Mouse (Mus musculus) NIH3T3 (cell line): Measurements from ENCODE around the gene Fam129b.
A peak's percentile ranks its signal among the peaks of the same experiment; 100 is the strongest.

Experiments used
- DNase-seq: peaks from one replicate; pipeline ENCODE4 v3.0.0-alpha.2; 2012; ENCODE audit warnings: low read depth

Gene Fam129b

DNA sequence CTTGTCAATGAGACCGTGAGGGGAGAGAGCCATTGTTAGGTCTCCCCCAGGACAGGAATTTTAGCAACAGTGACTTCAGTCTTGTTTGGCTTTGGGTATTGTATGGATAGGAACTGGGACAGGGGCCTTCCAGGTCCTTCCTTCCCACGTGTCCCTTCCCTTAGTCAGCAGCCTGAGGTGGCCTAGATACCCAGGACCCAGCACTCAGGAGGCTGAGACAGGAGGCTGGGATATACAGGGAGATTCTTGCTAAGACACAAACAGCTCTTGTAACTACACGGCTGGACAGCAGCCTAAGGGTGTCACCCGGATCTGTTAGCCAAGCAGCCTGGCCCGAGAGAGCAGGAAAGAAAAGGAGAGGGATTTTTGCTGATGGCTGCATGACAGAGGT lies 16.3 kb upstream of the Fam129b start:
- no peak for DNase-seq

DNA sequence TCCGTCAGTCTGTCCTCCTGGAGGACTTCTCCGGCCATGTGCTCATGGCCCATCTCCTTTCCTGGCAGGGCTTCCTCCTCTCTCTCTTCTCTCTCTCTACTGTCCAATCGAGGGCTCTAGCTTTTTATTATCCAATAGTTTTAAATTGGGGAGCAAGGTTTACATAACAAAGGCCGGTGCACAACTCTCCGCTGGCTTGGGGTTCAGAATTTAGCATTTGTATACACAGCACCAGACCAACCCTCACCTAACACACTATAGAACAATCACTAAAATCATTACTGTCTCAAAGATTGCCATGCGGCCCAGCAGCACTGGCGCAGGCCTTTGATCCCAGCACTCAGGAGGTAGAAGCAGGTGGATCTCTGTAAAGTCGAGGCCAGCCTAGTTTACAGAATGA lies 15.1 kb upstream of the Fam129b start:
- no peak for DNase-seq

DNA sequence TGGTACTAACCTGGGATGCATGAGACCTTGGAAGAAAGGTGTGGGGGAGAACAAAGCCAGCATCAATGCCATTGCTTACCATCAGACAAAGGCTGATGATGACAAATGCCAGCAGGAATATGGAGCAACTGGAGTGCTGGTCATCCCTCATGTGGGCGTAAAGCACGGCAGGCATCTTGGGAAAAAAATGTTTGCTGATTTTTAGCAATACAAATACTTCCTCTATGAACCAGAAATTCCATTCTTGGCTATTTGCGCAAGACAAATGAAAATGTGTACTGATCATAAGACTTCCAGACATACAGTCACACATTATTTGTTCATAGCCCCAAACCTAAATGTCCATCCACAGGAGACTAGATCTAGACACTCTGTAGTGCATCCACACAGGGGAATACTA lies 12.6 kb upstream of the Fam129b start:
- peak; percentile 62 for DNase-seq

DNA sequence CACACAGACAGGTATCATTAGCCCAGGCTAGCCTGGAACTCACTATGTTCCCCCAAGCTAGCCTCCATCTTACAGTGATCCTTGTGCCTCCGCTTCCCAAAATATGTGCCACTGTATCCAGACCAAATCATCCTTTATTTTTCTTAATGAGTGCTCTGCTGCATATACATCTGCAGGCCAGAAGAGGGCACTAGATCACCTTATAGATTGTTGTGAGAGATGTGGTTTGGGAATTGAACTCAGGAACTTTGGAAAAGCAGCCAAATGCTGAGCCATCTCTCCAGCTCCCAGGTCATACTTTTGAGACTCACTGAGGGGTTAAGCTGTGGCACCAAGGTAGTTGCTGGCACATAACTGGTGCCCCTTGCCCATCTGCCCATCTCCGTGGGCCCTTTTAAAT lies 11.2 kb upstream of the Fam129b start:
- DNase-seq = peak; percentile 87

DNA sequence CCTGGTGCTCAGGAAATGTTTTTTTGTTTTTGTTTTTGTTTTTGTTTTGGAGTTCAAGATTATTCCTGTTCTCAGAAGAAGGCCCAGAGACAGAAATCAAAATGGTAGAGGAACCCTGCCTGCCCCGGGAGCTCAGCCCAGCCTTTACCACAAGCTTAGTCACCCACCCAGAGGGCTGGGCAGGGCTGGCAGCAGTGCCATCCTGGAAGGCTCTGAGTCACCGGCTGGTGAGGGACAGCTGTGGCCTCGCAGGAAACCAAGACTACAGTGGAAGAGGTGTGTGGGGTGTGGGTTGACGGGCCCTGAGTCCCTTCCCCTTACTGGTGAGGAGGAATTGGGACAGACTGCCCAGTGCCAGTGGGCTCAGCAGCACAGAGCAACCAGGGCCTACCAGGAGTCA lies 8.6 kb upstream of the Fam129b start:
- DNase-seq = peak; percentile 80

DNA sequence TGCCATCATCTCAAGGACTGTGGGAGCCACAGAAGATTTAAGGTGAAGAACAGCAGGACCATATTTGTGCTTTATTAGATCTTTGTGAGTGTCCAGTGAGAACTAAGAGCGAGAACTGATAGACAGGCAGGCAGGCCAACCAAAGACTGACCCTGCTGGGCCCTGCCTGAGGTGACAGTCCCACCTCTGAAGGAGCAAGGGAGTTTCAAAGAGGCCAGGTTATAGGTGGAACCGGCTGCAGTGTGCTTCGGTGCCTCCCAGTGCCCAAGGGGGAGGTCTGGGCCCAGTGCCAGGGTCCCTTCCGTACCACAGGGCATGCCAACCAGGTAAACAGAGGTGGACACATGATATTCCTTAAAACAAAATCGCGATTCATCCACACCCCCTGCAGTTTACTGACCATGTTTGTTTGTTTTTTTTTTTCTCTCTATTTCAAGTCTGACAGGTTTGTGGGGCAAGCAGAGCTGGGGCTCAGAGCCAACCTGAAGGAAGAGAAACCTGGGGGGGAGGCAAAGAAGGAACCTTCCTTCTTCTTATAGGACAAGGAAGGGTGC lies 6.1 kb upstream of the Fam129b start:
- no peak for DNase-seq

DNA sequence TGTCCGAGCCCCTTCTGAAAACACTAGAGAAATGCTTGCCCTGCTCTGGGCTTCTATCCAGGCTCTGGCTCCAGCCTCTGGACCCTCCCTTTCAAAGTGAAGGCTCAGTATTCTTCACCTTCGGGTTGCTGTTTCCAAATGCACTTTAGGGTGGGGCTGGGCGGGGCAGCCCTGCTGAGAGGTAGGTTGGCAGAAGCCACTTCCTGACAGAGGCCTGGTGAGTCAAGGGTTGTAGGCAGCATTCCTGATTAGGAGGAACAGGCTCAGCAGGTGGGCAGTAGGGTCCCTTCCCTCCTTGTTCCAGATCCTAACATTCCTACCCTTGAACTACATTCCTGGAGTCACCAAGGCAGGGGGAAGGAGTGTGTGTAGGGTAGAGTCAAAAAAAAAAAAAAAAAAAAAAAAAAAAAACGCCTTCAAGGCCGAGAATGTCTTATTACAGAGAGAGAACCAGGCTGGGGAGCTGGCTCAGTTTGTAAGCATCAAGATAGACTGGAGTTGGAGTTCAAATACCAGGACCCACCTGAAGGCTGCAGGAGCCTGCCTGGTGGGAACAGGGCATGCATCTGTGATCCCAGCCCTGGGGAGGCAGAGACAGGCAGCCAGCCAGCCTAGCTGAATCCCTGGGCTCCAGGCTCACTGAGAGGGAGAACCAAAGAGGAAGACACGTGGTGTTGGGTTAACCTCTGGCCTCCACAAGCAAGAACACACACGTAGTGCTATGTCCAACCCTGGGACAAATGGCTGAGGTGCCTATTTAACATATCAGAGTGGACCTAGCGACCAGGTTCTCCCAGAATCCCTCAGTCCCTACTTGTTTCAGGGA lies 5.4 kb upstream of the Fam129b start:
- DNase-seq = peak; percentile 34

DNA sequence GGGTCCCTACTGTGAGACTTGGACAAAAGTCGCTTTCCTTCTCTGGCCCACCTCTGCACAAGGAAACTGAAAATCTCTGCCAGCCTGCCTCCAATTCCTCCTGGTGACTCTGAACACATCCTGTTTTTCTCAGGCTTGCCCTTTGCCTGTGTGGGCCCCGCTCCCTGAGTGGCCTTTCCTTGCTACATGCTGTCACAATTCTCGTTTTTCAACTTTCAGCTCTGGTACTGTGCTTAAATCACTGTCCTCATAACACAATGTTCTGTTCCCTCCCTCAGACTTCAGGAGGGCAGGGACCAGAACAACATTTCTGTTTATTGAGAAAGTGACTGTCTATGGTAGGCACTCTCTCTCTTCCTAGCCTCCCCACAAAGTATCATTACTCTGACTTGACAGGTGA lies 1.8 kb upstream of the Fam129b start:
- no peak for DNase-seq

DNA sequence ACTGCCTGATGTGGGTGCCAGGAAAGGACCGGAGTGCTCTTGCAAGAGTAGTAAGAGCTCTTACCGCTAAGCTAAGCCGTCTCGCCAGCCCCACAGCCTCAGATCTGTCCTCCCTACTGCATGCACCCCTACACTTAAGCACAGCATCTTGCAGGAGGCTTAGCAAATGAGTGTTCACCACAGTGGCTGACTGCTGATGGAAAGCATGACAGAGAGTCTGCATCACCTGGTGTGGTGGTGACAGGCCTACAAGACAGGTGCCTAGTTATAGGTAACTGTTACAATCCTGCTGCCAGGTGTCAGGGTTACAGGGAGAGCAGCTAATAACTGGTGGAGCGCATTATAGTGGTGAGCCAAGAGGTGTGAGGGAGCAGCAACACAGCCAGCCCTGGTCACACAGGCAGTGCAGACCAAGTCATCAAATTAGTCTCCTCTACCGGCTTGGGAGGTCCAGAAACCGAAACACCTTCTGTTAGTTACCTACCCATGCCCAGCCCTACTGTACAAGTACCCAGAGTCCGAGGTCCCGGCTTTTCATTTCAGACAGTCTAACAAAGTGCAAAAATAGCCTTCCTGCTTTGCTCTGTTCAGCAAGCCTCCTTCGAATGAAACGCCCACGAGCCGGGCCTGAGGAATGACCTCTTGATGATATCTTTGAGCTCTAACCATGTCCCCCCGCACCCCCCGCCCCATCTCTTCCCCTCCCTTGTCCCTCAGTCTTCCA lies 801 bp upstream of the Fam129b start:
- peak; percentile 63 for DNase-seq

DNA sequence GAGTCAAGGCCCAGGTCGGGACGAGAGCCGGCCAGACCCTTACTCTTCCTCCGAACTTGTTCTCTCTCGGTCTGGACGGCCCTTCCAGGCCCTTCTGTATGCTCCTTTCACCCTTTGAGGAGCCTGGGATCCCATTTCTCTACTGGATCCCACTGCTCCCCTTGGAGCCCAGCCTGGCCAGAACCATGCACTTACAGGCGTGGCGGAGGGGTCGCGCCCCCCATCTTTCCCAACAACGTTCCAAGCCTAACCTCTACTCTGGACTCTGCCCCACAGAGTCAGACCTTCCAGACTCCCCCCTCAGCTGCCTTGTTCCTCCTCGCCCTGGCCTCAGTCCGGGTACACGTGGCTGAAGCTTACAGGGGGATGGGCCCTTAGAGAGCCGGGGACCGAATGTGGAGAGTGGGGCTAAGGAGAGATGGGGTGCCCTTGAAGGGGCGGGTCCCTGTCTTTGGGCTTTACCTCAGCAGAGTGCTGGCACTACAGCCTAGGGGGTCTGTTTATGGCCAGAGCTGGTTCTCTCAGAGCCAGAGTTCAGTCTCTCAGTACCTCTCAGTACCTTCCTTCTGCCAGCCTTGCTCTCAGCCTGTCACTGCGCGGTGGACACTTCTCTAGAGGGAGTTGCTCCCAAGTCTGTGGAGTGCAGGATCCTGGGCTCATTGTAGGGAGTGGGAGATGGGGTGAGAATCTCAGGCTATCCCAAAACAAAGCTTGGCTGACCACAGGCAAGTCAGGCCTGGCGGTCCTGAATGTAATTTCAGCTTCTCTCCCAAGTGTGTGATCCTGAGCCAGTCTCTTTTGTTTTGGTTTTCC lies 782 bp downstream of the Fam129b start:
- DNase-seq = peak; percentile 52

DNA sequence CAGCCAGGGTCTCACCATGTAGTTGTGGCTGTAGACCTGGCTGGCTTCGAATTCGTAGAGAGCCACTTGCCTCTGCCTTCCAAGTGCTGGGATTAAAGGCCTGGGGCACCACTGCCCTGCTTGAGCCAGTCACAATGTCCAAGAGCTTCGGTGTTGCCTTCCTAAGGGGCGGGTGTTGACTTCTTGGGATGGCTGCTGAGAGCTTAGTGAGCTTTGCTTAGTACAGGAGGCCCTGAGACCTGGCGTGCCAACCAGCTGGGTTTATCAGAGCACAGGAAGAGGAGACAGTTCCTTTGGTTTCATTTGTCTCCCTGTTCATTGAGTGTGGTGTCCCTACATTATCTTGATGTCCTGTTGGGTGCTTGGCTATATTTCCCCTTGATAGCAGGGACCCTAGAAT lies 1.4 kb downstream of the Fam129b start:
- DNase-seq = no peak

DNA sequence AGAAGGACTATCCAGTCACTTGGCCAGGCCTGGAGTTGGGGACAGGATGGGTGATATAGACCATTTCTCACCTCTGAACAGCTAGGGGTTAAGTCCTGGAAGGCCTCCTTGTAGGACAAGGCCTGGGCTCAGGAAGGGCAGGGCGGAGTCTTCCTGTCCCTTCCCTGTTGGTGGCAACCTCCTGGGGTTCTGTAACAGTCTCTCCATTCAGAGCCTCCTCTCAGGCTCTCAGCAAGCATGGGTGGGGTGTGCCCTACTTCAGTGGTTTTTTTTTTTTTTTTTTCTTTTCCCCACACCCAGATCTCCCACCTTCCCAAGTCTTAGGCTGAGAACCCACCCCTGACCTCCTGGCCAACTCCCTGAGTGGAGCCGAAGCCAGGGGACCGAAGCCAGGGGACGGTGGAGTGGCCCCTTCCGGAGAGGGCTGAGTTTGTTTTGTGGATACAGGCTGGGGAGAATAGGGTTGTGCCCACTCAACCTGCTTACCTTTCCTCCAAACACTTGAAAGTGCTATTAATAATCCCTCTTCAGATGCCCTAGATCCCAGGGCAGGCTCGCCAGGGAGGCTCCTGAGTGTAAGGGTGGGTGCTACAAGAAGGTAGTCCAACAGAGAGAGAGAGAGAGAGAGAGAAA lies 2.0 kb downstream of the Fam129b start:
- DNase-seq = no peak

DNA sequence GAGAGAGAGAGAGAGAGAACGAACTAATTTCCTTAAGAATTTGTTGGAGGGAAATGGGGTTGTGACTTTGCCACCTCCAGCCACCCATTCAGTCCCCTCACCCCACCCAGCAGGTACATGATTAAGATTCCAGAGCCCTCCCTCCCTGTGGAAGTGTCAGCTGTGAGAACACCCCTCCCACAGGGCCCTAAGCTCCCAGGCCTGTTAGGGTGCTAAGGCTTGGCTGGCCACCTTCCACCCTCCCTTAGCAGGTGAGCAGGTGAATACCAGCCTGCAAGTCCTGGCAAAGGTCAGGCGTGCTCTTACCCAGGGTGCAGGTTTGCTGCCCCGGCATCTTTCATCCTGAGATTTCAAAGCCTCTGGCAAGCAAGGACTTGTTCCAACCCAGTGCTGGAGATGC lies 2.5 kb downstream of the Fam129b start:
- DNase-seq = no peak

DNA sequence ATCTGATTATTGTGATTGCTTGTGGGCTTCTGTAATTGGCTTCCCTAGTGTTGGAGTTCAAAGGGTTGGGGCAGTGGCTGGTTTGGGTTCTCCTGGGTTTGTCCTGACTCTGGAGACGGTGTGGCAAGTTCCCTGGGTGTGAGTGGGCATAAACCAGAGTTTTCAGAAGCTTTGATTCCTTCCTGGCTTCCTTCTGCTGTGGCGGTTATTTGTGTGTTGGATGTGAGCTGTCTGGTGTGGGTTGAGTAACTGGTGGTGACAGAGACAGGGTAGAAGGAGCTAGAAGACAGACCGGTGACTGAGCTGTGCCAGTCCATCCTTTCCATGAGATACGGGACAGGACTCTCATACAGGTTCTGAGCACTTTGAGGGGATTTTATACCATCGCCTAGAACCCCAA lies 3.7 kb downstream of the Fam129b start:
- DNase-seq = no peak

DNA sequence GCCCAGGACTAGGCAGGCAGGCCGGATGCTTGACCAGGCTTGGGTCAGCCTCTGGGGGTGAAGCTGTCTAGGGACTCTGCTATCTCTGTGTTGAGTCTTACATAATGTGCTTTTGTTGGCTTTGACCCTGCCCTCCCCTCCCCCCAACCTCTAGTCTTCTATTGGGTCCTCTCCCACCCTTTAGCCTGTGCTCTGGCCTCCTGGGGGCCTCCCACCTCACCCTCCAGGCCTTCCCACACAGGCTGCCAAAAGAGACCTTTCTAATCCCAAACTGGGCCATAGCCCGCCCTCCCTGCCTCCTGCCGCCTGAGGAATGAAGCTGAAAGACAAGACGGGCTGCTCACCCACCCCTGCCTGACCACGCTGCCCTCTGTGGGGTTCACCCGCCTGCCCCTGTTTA lies 5.1 kb downstream of the Fam129b start:
- DNase-seq = peak; percentile 70

DNA sequence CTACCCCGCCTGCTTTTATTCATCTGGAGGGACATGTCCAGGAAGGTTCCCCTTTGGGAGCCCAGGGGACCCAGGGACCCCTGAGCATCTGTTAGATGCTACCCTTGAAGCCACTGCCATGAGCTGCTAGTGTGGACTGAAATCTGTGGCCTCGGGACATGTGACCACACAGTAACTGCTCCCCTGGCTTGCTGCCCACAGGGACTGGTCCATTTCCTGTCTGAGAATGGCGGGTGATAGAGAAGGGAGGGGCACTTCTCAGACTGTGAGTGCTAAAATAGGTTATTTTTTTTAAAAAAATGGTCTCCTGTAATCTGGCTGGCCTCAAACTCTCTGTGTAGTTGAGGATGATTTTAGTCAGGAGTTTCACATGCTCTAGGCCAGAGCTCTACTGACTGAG lies 5.8 kb downstream of the Fam129b start:
- DNase-seq = peak; percentile 87

DNA sequence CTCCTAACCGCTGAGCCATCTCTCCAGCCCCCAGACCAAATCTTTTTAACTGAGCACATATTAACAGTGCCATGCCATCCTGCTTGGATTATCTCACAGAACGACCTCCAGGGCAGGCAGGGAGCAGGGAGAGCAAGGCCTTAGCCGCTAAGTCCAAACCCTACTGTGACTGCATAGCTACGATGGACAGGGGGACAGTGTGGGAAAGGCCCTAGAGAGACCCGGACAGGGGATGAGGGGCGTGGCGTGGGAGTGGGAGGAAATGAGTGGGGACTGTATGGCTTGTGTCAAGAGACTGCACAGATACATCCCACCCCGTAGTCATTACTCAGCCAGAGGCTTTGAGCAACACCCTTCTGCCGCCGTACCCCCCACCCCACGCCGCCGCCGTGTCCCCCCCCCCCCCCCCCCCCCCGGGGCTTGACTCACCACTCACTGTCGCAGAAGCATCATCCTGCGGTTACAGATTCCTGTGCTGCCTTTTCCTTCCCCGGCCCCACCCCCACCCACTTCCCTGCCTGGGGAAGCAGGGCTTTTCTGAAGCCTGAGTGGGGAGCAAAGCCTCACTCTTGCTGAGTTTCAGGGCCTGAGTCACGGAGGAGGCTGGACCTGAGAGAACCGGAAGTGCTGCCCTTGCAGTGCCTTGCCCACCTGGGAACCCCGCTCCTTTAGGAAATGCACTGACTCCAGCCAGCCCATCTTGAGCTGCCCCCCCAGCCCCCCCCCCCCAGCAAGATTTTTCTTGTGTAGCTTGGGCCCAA lies 6.5 kb downstream of the Fam129b start:
- peak; percentile 97 for DNase-seq

DNA sequence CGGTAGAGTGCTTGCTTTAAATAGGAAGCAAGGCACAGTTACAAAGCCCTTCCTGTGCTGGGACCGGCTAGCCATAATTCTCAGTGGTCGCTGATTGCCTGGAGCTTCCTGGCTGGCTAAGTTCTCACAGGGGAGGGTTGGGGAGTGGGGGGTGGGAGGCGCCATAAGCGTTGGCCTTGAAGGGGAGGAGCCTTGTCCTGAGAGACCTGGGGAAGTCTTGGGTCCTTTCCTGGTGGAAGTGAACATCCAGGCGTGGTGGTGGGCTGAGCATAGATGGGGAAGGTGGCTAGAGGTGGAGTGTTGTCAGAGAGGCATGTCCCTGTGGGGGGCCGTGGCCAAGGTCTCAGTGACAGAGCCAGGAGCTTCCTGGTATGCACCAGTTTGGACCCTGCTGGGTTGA lies 8.8 kb downstream of the Fam129b start:
- DNase-seq = no peak

DNA sequence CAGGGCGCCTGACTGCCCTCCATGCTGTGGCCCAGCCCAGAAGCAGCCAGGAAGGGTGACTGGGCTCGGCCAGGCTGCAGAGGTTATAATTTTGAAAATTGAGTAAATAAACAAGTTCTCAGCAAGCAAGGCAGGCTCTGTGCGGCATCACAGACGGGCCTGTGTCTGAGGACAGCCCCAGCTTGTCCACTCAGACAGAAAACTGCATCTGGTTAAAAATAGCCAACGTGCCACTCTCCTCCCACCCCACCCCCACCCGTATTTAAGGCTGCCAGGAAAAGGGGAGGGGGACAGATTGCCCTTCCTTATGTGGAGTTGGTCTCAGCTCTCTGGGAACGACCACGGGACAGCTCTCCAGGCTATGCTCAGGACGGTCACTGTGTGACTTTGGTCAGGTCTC lies 12.1 kb downstream of the Fam129b start:
- no peak for DNase-seq

DNA sequence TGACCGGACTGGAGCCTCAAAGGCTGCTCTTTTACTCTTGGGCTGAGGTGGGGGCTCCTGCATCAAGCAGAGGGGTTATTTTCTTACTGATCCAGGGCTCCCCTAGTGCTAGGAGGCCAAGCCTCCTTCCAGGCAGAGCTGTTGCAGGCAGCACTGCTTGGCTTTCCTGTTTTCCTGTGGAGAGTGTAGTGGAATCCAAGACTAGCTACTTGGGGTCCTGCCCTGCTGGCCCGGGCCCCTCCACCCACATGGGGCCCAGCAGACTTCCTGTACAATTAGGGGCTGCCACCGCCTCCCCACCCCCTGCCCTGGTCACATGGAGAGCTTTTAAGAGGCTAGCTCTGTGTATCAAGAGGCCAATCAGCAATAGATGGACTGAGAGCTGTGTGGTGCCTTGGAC lies 12.6 kb downstream of the Fam129b start:
- no peak for DNase-seq

DNA sequence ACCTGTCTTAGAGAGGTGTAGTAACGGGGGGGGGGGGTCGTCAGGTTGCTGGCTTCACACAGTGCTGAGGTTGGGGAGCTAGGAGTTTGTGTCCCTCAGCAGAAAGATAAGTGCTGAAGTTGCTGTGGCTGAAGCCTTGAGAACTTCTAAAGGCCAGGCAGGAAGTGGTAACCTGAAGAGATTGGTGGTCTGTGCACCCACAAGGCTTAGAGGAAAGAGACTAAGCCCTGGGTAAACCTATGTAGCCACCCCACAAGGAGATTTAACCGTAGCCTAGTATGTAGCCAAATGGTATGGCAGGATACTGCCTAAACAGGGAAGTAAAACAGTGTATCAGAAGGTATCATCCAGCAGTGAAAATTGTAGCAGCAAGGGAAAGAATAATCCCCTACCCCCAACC lies 14.4 kb downstream of the Fam129b start:
- no peak for DNase-seq
